Mouse (Mus musculus) heart, postnatal 0 days (tissue): ENCODE data around the gene Rbm39. TPM values are rescaled to one million over a fixed set of nuclear protein-coding genes. Genes with fewer than 3 reads are reported as not detected.

ENCODE experiments used
- ATAC-seq: fragments of 200-750 bp; cut with Nextera tagmentation; 2 replicates; pipeline ENCODE4 v1.8.0; 2017; ENCODE audit warnings: low read depth, moderate number of reproducible peaks, moderate library complexity; ENCODE audit not compliant: insufficient read depth
- DNase-seq: peaks from one replicate; pipeline ENCODE4 v3.0.0-alpha.2; 2016; ENCODE audit warnings: low spot score
- H3K27ac ChIP-seq: fragments of 300-500 bp; sonication (generic); 2 replicates; pipeline ENCODE4 v1.5.1; 2014; ENCODE audit warnings: low read depth, mild to moderate bottlenecking
- H3K27me3 ChIP-seq: fragments of 300-500 bp; sonication (generic); 2 replicates; pipeline ENCODE4 v1.6.1; 2014; ENCODE audit warnings: low read length, mixed read lengths; ENCODE audit not compliant: control insufficient read depth, insufficient read depth
- H3K36me3 ChIP-seq: fragments of 300-500 bp; sonication (generic); replicated peaks from 2 replicates; pipeline ENCODE4 v1.6.1; 2014; ENCODE audit warnings: low read length, mixed read lengths; ENCODE audit not compliant: control insufficient read depth, insufficient read depth
- H3K4me1 ChIP-seq: fragments of 300-500 bp; sonication (generic); 2 replicates; pipeline ENCODE4 v1.6.1; 2014; ENCODE audit warnings: antibody characterized with exemption; ENCODE audit not compliant: control insufficient read depth, insufficient read depth
- H3K4me2 ChIP-seq: fragments of 300-500 bp; sonication (generic); 2 replicates; pipeline ENCODE4 v1.6.1; 2014; ENCODE audit warnings: low read depth, mild to moderate bottlenecking, low read length, moderate library complexity
- H3K4me3 ChIP-seq: fragments of 300-500 bp; sonication (generic); 2 replicates; pipeline ENCODE4 v1.5.1; 2014; ENCODE audit warnings: low read depth, low read length
- H3K9ac ChIP-seq: fragments of 300-500 bp; sonication (generic); replicated peaks from 2 replicates; pipeline ENCODE4 v1.6.1; 2014; ENCODE audit warnings: low read depth, low read length, mixed read lengths
- H3K9me3 ChIP-seq: fragments of 300-500 bp; sonication (generic); replicated peaks from 2 replicates; pipeline ENCODE4 v1.6.1; 2016; ENCODE audit warnings: low read length; ENCODE audit not compliant: control insufficient read depth
- CTCF ChIP-seq: IDR thresholded peaks from 2 replicates; pipeline ENCODE4 v1.5.1; 2016; ENCODE audit warnings: antibody characterized with exemption, control low read depth, low read depth
- EP300 ChIP-seq: IDR thresholded peaks from 2 replicates; pipeline ENCODE4 v1.6.1; 2016; ENCODE audit warnings: antibody characterized with exemption, low read depth
- WGBS: fragments of 180-500 bp; shearing (Covaris S2); extraction: QIAGEN DNeasy Blood & Tissue Kit; methylation state at CpG from one replicate; pipeline ENCODE4 v1.1.7; 2014; 5-methylcytosine and 5-hydroxymethylcytosine counted together
- polyA plus RNA-seq: library from polyadenylated mRNA; unstranded; fragments of >200 nt; fragmentation: Nextera tagmentation; extraction: Ambion mirVana; gene quantifications from 2 replicates; pipeline ENCODE4 v1.2.1, GENCODE M21; 2015
- total RNA-seq: library from RNA; depleted of rRNA; stranded (reverse); fragments of >200 nt; gene quantifications from 2 replicates; pipeline ENCODE4 v1.2.3, GENCODE M21; 2014; ENCODE audit warnings: low replicate concordance

Rbm39 gene
- total and polyA plus RNA-seq, 2 experiments from 2014 or later = 272 to 315 TPM

DNA sequence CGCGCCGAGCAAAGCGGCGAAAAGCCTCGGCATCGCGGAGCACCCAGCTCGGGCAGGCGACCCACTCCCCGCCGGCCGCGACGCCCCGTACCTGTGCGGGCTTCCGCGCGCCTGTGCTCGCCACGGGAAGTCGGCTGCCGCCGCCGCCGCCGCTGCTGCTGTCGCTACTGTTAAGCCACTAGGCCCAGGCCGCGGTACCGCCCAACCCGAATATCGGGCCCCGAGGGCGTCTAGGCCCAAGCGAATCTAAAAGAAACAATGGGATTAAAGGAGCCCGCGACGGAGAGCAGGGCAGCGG is 293 bp downstream of the Rbm39 start:
- Histone ChIP-seq H3K4me2 (peak overlapping the region; percentile 11; the same call in 1 of the 2 replicates), H3K36me3 (peaks cover 24% of the 10 kb centered on the region), H3K4me1 (peaks cover 25% of the 10 kb centered on the region), H3K4me3 (peak overlapping the region; percentile 95), H3K27me3 (no peaks in the 10 kb centered on the region), H3K27ac (peak overlapping the region; percentile 99), H3K9me3 (no peaks in the 10 kb centered on the region), H3K9ac (peak overlapping the region; percentile 100)
- TF ChIP-seq EP300 (no peak), CTCF (no peak)
- ATAC-seq = peak; percentile 3; the same call in 1 of the 2 replicates
- no peak for DNase-seq
- WGBS = under 1% methylated on average over 36 of the region's 41 CpGs

DNA sequence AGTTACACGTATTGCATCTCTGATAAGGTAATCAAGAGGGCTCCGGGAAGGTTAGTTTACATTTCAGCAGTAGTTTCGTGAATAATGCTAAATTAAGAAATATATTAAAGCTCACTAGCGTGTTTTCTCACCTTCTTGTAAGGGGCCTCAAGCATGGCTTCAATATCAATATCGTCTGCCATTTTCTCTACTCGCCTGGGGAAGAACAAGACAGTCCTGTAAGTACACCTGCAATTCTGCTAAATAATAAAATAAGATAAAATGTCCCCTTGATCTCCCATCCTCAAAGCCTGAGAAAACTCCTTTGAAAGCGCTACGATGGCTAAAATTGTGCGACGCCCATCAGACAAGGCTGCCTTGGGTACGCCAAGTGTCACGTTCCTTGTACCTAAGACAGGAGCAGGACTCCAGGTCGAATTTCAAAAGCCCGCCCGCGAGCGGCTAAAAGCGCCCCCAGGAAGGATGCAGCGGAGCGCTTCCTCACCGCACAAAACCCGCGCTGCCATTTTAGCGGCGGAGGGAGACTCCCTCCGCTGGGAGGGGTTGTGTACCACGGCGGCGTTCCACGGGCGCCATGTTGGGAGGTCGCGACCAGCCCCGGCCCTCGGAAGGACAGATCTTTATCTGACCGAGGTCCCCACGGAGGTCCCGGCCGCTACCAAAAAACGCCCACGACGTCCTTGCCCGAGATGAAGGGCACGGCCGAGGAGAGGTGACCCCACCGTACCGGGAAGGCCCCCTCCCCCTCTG is 817 bp downstream of the Rbm39 start:
- WGBS = under 1% methylated on average over 47 of the region's 47 CpGs
- Histone ChIP-seq H3K4me3 (peak overlapping the region; percentile 95), H3K36me3 (peaks cover 29% of the 10 kb centered on the region), H3K4me2 (peak overlapping the region; percentile 83), H3K27me3 (no peaks in the 10 kb centered on the region), H3K9me3 (no peaks in the 10 kb centered on the region), H3K9ac (peak overlapping the region; percentile 100), H3K4me1 (peaks cover 25% of the 10 kb centered on the region), H3K27ac (peak overlapping the region; percentile 99)
- ATAC-seq (peak; percentile 57), DNase-seq (peak; percentile 77)
- TF ChIP-seq CTCF (no peak), EP300 (no peak)

DNA sequence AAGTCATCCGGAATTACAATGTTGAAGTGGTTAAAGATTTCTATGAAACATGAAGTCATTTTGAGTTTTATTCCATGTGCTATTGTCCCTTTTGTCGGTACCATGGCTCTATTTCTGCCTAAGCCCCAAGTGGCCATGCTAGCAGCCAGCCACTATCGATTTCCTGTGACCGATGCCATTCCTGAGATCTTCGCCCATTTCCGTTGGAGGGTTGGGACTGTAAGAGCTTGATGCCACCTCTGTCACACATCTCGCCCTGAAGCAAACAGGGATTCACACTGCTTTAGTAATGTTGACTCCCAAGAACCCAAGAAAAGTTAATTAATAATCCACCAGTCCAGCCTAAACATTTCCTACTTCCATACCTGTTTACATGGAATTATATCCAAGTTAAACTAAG is 2.4 kb downstream of the Rbm39 start:
- H3K9me3 ChIP-seq = no peaks in the 10 kb centered on the region
- TF ChIP-seq EP300 (no peak), CTCF (no peak)
- H3K36me3 ChIP-seq = peaks cover 37% of the 10 kb centered on the region
- no peak overlapping the region for H3K27ac ChIP-seq
- peak overlapping the region; percentile 48; the same call in 1 of the 2 replicates for H3K9ac ChIP-seq
- peaks cover 25% of the 10 kb centered on the region for H3K4me1 ChIP-seq
- no peak for ATAC-seq
- no peaks in the 10 kb centered on the region for H3K27me3 ChIP-seq
- H3K4me3 ChIP-seq = peak overlapping the region; percentile 95
- WGBS = 29% methylated on average over 7 of the region's 7 CpGs
- H3K4me2 ChIP-seq = peak overlapping the region; percentile 83
- no peak for DNase-seq

DNA sequence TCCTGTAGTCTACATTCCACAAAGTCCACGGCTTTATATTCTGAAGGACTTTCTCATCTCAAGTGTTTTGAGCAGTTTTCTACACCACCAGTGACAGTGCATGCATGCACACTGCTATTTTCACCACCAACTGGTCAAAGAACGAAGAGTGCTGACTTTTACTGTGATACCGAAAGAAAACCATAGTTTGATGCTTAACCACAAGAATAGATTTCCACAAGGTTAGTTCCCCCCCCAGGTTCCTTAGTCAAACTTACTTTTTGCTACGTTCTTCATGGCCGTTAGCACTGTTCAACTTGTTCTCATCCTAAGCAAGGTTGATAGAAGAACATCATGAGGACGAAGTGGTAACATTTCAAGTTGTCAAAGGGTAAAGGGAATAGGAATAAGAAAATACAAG is 3.0 kb downstream of the Rbm39 start:
- Histone ChIP-seq H3K27ac (no peak overlapping the region), H3K9me3 (no peaks in the 10 kb centered on the region), H3K9ac (no peak overlapping the region), H3K4me2 (peak overlapping the region; percentile 34), H3K4me3 (0 out of 2 replicates have a peak overlapping the region, but pooled peaks have one; percentile 11), H3K36me3 (peaks cover 43% of the 10 kb centered on the region), H3K4me1 (peaks cover 25% of the 10 kb centered on the region), H3K27me3 (no peaks in the 10 kb centered on the region)
- DNase-seq (no peak), ATAC-seq (no peak)
- TF ChIP-seq CTCF (no peak), EP300 (no peak)
- 44% methylated on average over 6 of the region's 6 CpGs for WGBS

DNA sequence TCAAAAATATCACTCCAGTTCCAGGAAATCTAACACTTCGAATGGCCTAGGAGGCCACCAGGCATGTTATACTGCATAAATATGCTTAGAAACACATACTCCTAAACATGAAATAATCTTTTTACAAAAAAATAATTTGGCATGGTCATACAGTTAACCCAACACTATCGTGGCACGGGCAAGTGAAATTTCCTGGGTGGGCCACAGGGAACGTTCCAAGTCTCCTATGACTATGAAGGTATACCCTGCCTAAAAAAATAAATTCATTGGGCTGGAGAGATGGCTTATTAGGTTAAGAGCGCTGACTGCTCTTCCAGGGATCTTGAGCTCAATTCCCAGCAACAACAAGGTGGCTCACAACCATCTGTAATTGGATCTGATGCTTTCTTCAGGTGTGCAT is 13.5 kb downstream of the Rbm39 start:
- WGBS = 89% methylated on average over 5 of the region's 5 CpGs
- Histone ChIP-seq H3K9me3 (no peaks in the 10 kb centered on the region), H3K36me3 (peaks cover 90% of the 10 kb centered on the region)

DNA sequence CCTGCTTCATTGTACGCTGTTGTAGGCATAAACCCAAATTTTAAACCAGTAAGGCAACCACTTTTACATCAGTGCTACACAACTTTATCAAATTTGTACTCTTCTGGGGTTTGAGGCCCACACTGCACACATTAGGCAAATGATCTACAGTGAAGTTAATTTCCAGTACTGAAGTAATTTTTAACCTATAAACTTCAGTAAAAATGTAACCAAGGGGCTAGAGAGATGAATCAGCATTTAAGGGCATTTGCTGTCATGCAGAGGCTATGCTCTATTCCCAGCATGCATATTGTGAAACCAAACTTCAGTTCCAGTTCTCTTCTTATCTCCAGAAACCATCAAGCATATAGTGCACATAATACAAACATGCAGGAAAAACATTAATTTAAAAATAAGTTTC is 14.6 kb downstream of the Rbm39 start:
- H3K27ac ChIP-seq = no peak overlapping the region
- 86% methylated on average over 1 of the region's 1 CpGs for WGBS
- no peak overlapping the region for H3K9ac ChIP-seq
- H3K36me3 ChIP-seq = peaks cover 89% of the 10 kb centered on the region
- ATAC-seq (no peak), DNase-seq (no peak)
- no peak overlapping the region for H3K4me3 ChIP-seq
- no peaks in the 10 kb centered on the region for H3K27me3 ChIP-seq
- TF ChIP-seq CTCF (no peak), EP300 (no peak)
- H3K4me2 ChIP-seq = no peak overlapping the region
- no peaks in the 10 kb centered on the region for H3K9me3 ChIP-seq
- no peaks in the 10 kb centered on the region for H3K4me1 ChIP-seq

More for the DNA sequence above, 13.5 kb downstream of the Rbm39 start:
- H3K4me2 ChIP-seq = no peak overlapping the region
- no peak overlapping the region for H3K27ac ChIP-seq
- no peak for ATAC-seq
- no peaks in the 10 kb centered on the region for H3K27me3 ChIP-seq
- no peak overlapping the region for H3K9ac ChIP-seq
- no peak overlapping the region for H3K4me3 ChIP-seq
- no peaks in the 10 kb centered on the region for H3K4me1 ChIP-seq
- no peak for DNase-seq
- no peak for TF ChIP-seq CTCF
- TF ChIP-seq EP300 = no peak
